Mouse (Mus musculus) fat pad, adult 2 months (tissue): ENCODE measurements around the gene Zfp28.

ENCODE experiments used
- DNase-seq: peaks from one replicate; pipeline ENCODE4 v3.0.0-alpha.2; 2011; ENCODE audit warnings: low read depth, low spot score; ENCODE audit errors: extremely low read depth

Gene Zfp28

GRCm38 (mm10) chr7:6397996-6398975, 15.2 kb downstream of the Zfp28 start, which contains the start of gene Smim17:
Gene Smim17 (plus strand): TSS chr7:6398715.
- no peak for DNase-seq

DNA sequence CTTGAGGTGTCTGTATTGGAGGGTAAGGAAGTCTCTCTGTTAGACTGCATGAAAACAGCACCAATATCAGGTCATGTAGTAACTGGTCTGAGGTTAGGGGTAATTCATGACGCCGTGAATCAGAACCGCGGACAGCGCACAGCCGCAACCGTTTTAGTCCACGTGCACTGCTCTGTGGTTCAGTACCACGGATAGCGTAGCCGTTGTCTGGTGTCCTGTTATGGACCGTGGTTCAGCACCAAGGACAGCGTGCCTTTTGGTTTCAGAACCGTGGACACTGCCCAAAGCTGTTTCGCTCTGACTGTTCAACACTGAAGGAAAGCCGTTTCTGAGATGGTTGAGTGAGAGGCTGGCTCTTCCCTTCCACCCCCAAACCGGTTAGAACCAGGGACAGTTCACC, 26.9 kb downstream of the Zfp28 start, which contains the start of gene Gm20715:
Gene Gm20715 (plus strand): TSS at position 235 of the 400 bp plus-strand sequence.
- peak; percentile 14 for DNase-seq

- DNase-seq: no peak
Observed at GRCm38 (mm10) chr7:6414626-6415441, 31.7 kb downstream of the Zfp28 start.

DNA sequence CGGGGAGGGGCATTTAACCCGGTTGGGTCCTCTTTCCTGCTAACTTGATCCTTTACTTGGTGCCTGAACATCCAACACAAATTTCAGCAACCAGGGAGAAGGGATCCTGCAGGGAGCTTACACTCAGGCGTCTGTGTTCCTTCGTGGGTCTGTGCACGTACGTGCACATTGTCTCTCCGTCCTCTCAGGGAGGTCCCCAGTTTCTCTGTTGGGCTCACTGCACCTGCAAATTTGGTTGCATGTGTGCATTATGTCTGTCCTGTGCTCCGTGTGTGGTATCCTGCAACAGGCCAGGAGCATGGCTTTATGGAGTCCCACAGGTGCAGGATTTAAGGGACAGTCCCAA, 32.3 kb downstream of the Zfp28 start:
- no peak for DNase-seq

GRCm38 (mm10) chr7:6419894-6420293, 36.8 kb downstream of the Zfp28 start:
- DNase-seq: no peak

DNA sequence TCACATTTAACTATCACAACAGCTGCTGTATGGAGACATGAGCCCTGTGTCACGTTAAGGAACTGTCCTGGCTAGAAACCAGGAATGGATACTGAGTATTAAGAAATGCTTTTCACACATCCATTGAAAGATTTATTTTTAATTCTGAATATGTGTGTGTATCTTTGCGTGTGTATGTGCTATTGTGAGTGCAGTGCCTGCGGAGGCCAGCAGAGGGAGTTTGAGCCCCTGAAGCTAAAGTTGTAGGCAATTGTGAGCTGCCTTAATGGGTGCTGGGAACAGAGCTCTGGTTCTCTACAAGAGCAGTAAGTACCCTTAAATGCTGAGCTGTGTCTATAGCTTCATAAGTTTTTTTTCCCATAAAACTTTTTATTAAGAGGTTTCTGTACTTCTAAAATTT, 46.3 kb downstream of the Zfp28 start:
- no peak for DNase-seq

DNA sequence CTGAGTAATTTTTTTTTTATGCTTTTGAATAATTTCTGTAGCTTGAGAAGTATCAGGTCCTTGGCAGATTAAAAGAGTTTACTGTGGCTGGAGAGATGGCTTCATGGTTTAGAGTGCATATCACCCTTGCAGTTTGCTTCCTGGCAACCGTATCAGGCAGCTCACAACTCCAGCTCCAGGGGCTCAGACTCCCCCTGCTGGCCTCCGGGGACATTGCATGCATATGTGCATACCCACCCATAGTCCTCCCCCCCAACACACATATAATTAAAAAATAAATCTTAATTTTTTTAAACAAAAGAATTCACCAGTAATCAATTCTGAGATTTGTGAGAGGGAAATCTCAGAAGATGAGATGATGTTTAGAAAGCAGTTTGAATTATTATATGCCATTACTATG, 47.2 kb downstream of the Zfp28 start:
- no peak for DNase-seq

GRCm38 (mm10) chr7:6438388-6438787, 55.3 kb downstream of the Zfp28 start, which contains the start of gene Olfr1344:
Gene Olfr1344 (plus strand): TSS chr7:6438688.
- DNase-seq: no peak

- no peak for DNase-seq
Observed at GRCm38 (mm10) chr7:6441173-6441572, 58.1 kb downstream of the Zfp28 start.
